In the genomic region with DNA sequence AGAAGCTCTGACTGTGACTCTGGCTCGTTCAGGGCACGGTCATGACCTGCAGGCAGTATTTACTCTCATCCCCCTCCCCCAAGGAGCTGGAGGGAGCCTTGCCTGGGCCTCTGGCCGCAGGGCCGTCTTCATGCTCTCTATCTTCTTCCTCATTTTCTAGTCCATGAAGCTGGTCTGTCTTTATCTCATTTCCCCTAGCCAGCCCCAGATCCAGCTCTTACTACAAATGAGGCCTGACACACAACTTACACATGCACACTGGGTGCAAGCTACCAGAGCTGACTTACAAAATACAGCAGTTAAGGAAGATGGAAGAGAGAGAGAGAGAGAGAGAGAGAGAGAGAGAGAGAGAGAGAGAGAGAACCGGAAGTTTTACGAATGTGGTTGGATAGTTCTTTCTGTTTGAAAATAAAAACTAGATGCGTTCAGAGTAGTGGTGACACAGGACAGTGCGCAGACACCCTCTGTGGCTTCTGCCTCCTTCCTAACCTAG, we compare ENCODE assay signal across 13 mouse cellular contexts. TPM values are rescaled to one million over a fixed set of nuclear protein-coding genes. Genes with fewer than 3 reads are reported as not detected.
DNase-seq lines count a peak whose midpoint lies in the region; ATAC-seq and TF ChIP-seq lines count a peak whose summit lies in the region.
"Had no signal": no experiment of that assay in that cellular context is flagged by ENCODE, and none has a peak within 500 bp of the region (broad histone marks: within the 10 kb centered on the region; RNA-seq: fewer than 3 reads in every experiment).

No protein-coding gene starts in this region.

- no peak overlapping the region for H3K4me2 ChIP-seq in liver, embryonic 13.5 days

- no peak overlapping the region for H3K9ac ChIP-seq in liver, embryonic 13.5 days

- WGBS in thymus, adult 2 months: 16% methylated on average over 8 of the region's 8 CpGs
- 11% methylated on average over 8 of the region's 8 CpGs for WGBS in liver, embryonic 13.5 days (ENCODE audit: insufficient replicate concordance)

- H3K9me3 ChIP-seq in liver, embryonic 13.5 days (replicated peaks): no peaks in the 10 kb centered on the region

- H3K27ac ChIP-seq in thymus, adult 2 months (ENCODE audit: control insufficient read depth, insufficient read depth, low read length): peak overlapping the region; percentile 37
- peak overlapping the region; percentile 78 for H3K27ac ChIP-seq in liver, embryonic 13.5 days

- TF ChIP-seq POLR2A in thymus, adult 2 months (IDR thresholded peaks at IDR 0.05; ENCODE audit: control insufficient read depth, extremely low read depth, insufficient read depth, low read length, poor library complexity): no peak

- no peak for DNase-seq in thymus, adult 2 months
- no peak for DNase-seq in thymus, postnatal 25 days
- peak; percentile 69 for DNase-seq in embryo, embryonic 10 days (ENCODE audit: low spot score)
- no peak for DNase-seq in liver, embryonic 13.5 days
- peak; percentile 69 for DNase-seq in splenic B cell, adult 2 months (ENCODE audit: low read depth, low spot score)
- DNase-seq in ovary, postnatal 36 days (ENCODE audit: low spot score): no peak
- no peak for DNase-seq in neural tube, embryonic 10.5 days (ENCODE audit: extremely low spot score, low spot score)
- no peak for DNase-seq in left cerebral cortex, adult 11 months (ENCODE audit: low spot score)
- DNase-seq: adrenal gland, adult 2 months; cerebellum, postnatal 25 days; gastrocnemius, postnatal 25 days; heart, postnatal 4 days had no signal

- TF ChIP-seq CTCF in thymus, adult 2 months (IDR thresholded peaks at IDR 0.05; ENCODE audit: borderline replicate concordance, control insufficient read depth, extremely low read depth, insufficient read depth, low read length, poor library complexity): no peak

- no peaks in the 10 kb centered on the region for H3K36me3 ChIP-seq in thymus, adult 2 months (ENCODE audit: control insufficient read depth, insufficient read depth, low read length)
- H3K36me3 ChIP-seq in liver, embryonic 13.5 days: no peaks in the 10 kb centered on the region
- H3K36me3 ChIP-seq in splenic B cell, adult 2 months (ENCODE audit: control insufficient read depth, insufficient read depth, low read length, poor library complexity, severe bottlenecking): no peaks in the 10 kb centered on the region

- H3K27me3 ChIP-seq in thymus, adult 2 months (ENCODE audit: control insufficient read depth, insufficient read depth, low read length): no peaks in the 10 kb centered on the region
- H3K27me3 ChIP-seq in liver, embryonic 13.5 days: no peaks in the 10 kb centered on the region
- H3K27me3 ChIP-seq in splenic B cell, adult 2 months (ENCODE audit: control insufficient read depth, insufficient read depth, low read length, poor library complexity, severe bottlenecking): no peaks in the 10 kb centered on the region

- peak; percentile 62 for ATAC-seq in liver, embryonic 13.5 days (ENCODE audit: low read depth)

- H3K4me1 ChIP-seq in thymus, adult 2 months (replicated peaks; ENCODE audit: control insufficient read depth, insufficient read depth, low read length): peaks cover 67% of the 10 kb centered on the region
- peaks cover 43% of the 10 kb centered on the region for H3K4me1 ChIP-seq in liver, embryonic 13.5 days (replicated peaks)

- no peak overlapping the region for H3K4me3 ChIP-seq in thymus, adult 2 months (ENCODE audit: control insufficient read depth, insufficient read depth, low read length)
- H3K4me3 ChIP-seq in liver, embryonic 13.5 days (replicated peaks): no peak overlapping the region
- H3K4me3 ChIP-seq: myocyte had no signal

RNA-seq across cellular contexts. Expression of gene Laptm5, which starts 10.6 kb away (rescaled TPM):
- polyA plus RNA-seq in thymus, adult 2 months (2012; rRNA removed): 1,867 and 1,969 TPM in 2 replicates
- 54.1 and 58.3 TPM in 2 replicates for polyA plus RNA-seq in liver, embryonic 13.5 days (2015; fragmentation: Nextera tagmentation; extraction: Ambion mirVana)

RNA-seq across cellular contexts. Expression of gene Matn1, which starts 41.9 kb away (rescaled TPM):
- polyA plus RNA-seq in thymus, adult 2 months (2012; rRNA removed): 2.1 and 2.2 TPM in 2 replicates
- polyA plus RNA-seq in liver, embryonic 13.5 days (2015; fragmentation: Nextera tagmentation; extraction: Ambion mirVana): 0.05 TPM in 2 replicates
- polyA plus RNA-seq: adrenal gland, adult 2 months; myocyte had no signal

Comparison
In these comparisons a context has a peak if more than half of its experiments do, and no peak if none do; other contexts are left out.
1. DNase-seq: peak in embryo, embryonic 10 days (single experiment) and splenic B cell, adult 2 months (single experiment); none in thymus, adult 2 months (single experiment), thymus, postnatal 25 days (single experiment), liver, embryonic 13.5 days (single experiment), ovary, postnatal 36 days (single experiment), neural tube, embryonic 10.5 days (single experiment) and left cerebral cortex, adult 11 months (single experiment).
2. RNA of gene Laptm5, which starts 10.6 kb away (polyA plus RNA-seq): 1,867 to 1,969 TPM in thymus, adult 2 months; 54.1 to 58.3 TPM in liver, embryonic 13.5 days; every median in the first group is over 10 times any median in the second.